Mouse (Mus musculus): Measurements from ENCODE around the gene Oat.

Oat gene

GRCm38 (mm10) chr7:132594325-132594724 is 18.1 kb upstream of the Oat start:
- in situ Hi-C loops (cut with MboI, MseI) = no loop called here

- in situ Hi-C loops (cut with MboI, MseI) = no loop called here
Observed at GRCm38 (mm10) chr7:132593762-132594161, 17.6 kb upstream of the Oat start.

GRCm38 (mm10) chr7:132589610-132590009 is 13.4 kb upstream of the Oat start:
- in situ Hi-C loops (cut with MboI, MseI) = no loop called here

- in situ Hi-C loops (cut with MboI, MseI) = no loop called here
Observed at GRCm38 (mm10) chr7:132587167-132587566, 11.0 kb upstream of the Oat start.

GRCm38 (mm10) chr7:132585695-132586491 is 9.7 kb upstream of the Oat start:
- in situ Hi-C loops (cut with MboI, MseI) = no loop called here

- in situ Hi-C loops (cut with MboI, MseI) = no loop called here
Observed at GRCm38 (mm10) chr7:132581441-132581840, 5.2 kb upstream of the Oat start.

- in situ Hi-C loops (cut with MboI, MseI) = no loop called here
Observed at GRCm38 (mm10) chr7:132580511-132580910, 4.3 kb upstream of the Oat start.

GRCm38 (mm10) chr7:132576891-132577290 is 693 bp upstream of the Oat start:
- in situ Hi-C loops (cut with MboI, MseI) = loop anchor here in 1 of 2 experiments (10.0 kb wide), 1 partner anchor 1022 kb away; no protein-coding TSS in a partner anchor

GRCm38 (mm10) chr7:132575623-132576022 is 575 bp downstream of the Oat start:
- in situ Hi-C loops (cut with MboI, MseI) = loop anchor here in 1 of 2 experiments (10.0 kb wide), 1 partner anchor 1021 kb away; no protein-coding TSS in a partner anchor

GRCm38 (mm10) chr7:132574646-132575045 is 1.6 kb downstream of the Oat start:
- in situ Hi-C loops (cut with MboI, MseI) = loop anchor here in 1 of 2 experiments (10.0 kb wide), 1 partner anchor 1020 kb away; no protein-coding TSS in a partner anchor

- in situ Hi-C loops (cut with MboI, MseI) = loop anchor here in 1 of 2 experiments (10.0 kb wide), 1 partner anchor 1018 kb away; no protein-coding TSS in a partner anchor
Observed at GRCm38 (mm10) chr7:132573205-132573604, 3.0 kb downstream of the Oat start.

- in situ Hi-C loops (cut with MboI, MseI) = loop anchor here in 1 of 2 experiments (10.0 kb wide), 1 partner anchor 1018 kb away; no protein-coding TSS in a partner anchor
Observed at GRCm38 (mm10) chr7:132572738-132573137, 3.5 kb downstream of the Oat start.

GRCm38 (mm10) chr7:132571481-132571880 is 4.7 kb downstream of the Oat start:
- in situ Hi-C loops (cut with MboI, MseI) = loop anchor here in 1 of 2 experiments (10.0 kb wide), 1 partner anchor 1017 kb away; no protein-coding TSS in a partner anchor

GRCm38 (mm10) chr7:132570071-132570470 is 6.1 kb downstream of the Oat start:
- in situ Hi-C loops (cut with MboI, MseI) = loop anchor here in 1 of 2 experiments (10.0 kb wide), 1 partner anchor 1015 kb away; no protein-coding TSS in a partner anchor

GRCm38 (mm10) chr7:132568817-132569216 is 7.4 kb downstream of the Oat start:
- in situ Hi-C loops (cut with MboI, MseI) = no loop called here

GRCm38 (mm10) chr7:132565831-132566230 is 10.4 kb downstream of the Oat start:
- in situ Hi-C loops (cut with MboI, MseI) = no loop called here

GRCm38 (mm10) chr7:132559138-132559766 is 16.9 kb downstream of the Oat start:
- in situ Hi-C loops (cut with MboI, MseI) = no loop called here

GRCm38 (mm10) chr7:132558141-132558736 is 18.0 kb downstream of the Oat start:
- in situ Hi-C loops (cut with MboI, MseI) = no loop called here

- in situ Hi-C loops (cut with MboI, MseI) = no loop called here
Observed at GRCm38 (mm10) chr7:132556575-132556974, 19.6 kb downstream of the Oat start.

GRCm38 (mm10) chr7:132555911-132556310 is 20.3 kb downstream of the Oat start:
- in situ Hi-C loops (cut with MboI, MseI) = no loop called here

GRCm38 (mm10) chr7:132554091-132554490 is 22.1 kb downstream of the Oat start:
- in situ Hi-C loops (cut with MboI, MseI) = loop anchor here in 1 of 2 experiments (5.0 kb wide), 1 partner anchor 327 kb away; no protein-coding TSS in a partner anchor
